Mouse (Mus musculus): Measurements from ENCODE around the gene Rnls.

- no peak for TF ChIP-seq CTCF (IDR thresholded peaks at IDR 0.05; ENCODE audit: control insufficient read depth, insufficient read depth, insufficient replicate concordance, low read depth, low read length)
- TF ChIP-seq POLR2A (IDR thresholded peaks at IDR 0.05; ENCODE audit: control insufficient read depth, low read depth, low read length): no peak
Observed at GRCm38 (mm10) chr19:33159192-33159591, 232.9 kb downstream of the Rnls start.

Measured in testis, adult 2 months (tissue).